Mouse (Mus musculus): ENCODE results near the gene Gm20388. TPM values are rescaled to one million over a fixed set of nuclear protein-coding genes. Genes with fewer than 3 reads are reported as not detected.
A peak's percentile ranks its signal among the peaks of the same experiment; 100 is the strongest.

The Gm20388 gene
- polyA plus RNA-seq, 1 experiment from 2014 or later = not detected

- Histone ChIP-seq H3K36me3 (ENCODE audit: control insufficient read depth, insufficient read depth, low read length) (no peaks in the 10 kb centered on the region), H3K9me3 (ENCODE audit: control insufficient read depth, low read length) (no peaks in the 10 kb centered on the region), H3K27ac (ENCODE audit: low read length) (no peak overlapping the region), H3K4me2 (ENCODE audit: low read depth, low read length) (no peak overlapping the region), H3K9ac (ENCODE audit: low read length) (no peak overlapping the region), H3K27me3 (ENCODE audit: control insufficient read depth, insufficient read depth, low read depth, low read length) (no peaks in the 10 kb centered on the region), H3K4me1 (replicated peaks; ENCODE audit: control insufficient read depth, insufficient read depth, low read length) (peaks cover 15% of the 10 kb centered on the region), H3K4me3 (ENCODE audit: low read length) (no peak overlapping the region)
- no peak for ATAC-seq (ENCODE audit: low read depth)
- 63% methylated on average over 2 of the region's 2 CpGs for WGBS
These were observed 3089.7 kb downstream of the Gm20388 start for GRCm38 (mm10) chr8:123000311-123000710.

GRCm38 (mm10) chr8:123004033-123004922, 3093.6 kb downstream of the Gm20388 start:
- Histone ChIP-seq H3K27ac (ENCODE audit: low read length) (no peak overlapping the region), H3K4me1 (replicated peaks; ENCODE audit: control insufficient read depth, insufficient read depth, low read length) (peaks cover 28% of the 10 kb centered on the region), H3K9me3 (ENCODE audit: control insufficient read depth, low read length) (no peaks in the 10 kb centered on the region), H3K4me2 (ENCODE audit: low read depth, low read length) (no peak overlapping the region), H3K9ac (ENCODE audit: low read length) (no peak overlapping the region), H3K36me3 (ENCODE audit: control insufficient read depth, insufficient read depth, low read length) (no peaks in the 10 kb centered on the region), H3K27me3 (ENCODE audit: control insufficient read depth, insufficient read depth, low read depth, low read length) (no peaks in the 10 kb centered on the region), H3K4me3 (ENCODE audit: low read length) (no peak overlapping the region)
- ATAC-seq (ENCODE audit: low read depth) = 0 out of 2 replicates have a peak, but pooled peaks have one; percentile 41
- WGBS = 51% methylated on average over 14 of the region's 14 CpGs

GRCm38 (mm10) chr8:123005328-123005727, 3094.7 kb downstream of the Gm20388 start:
- Histone ChIP-seq H3K4me3 (ENCODE audit: low read length) (no peak overlapping the region), H3K27ac (ENCODE audit: low read length) (no peak overlapping the region), H3K4me2 (ENCODE audit: low read depth, low read length) (no peak overlapping the region), H3K4me1 (replicated peaks; ENCODE audit: control insufficient read depth, insufficient read depth, low read length) (peaks cover 28% of the 10 kb centered on the region), H3K36me3 (ENCODE audit: control insufficient read depth, insufficient read depth, low read length) (no peaks in the 10 kb centered on the region), H3K27me3 (ENCODE audit: control insufficient read depth, insufficient read depth, low read depth, low read length) (no peaks in the 10 kb centered on the region), H3K9me3 (ENCODE audit: control insufficient read depth, low read length) (no peaks in the 10 kb centered on the region), H3K9ac (ENCODE audit: low read length) (no peak overlapping the region)
- 44% methylated on average over 3 of the region's 3 CpGs for WGBS
- ATAC-seq (ENCODE audit: low read depth) = no peak

GRCm38 (mm10) chr8:123005805-123006204, 3095.2 kb downstream of the Gm20388 start:
- Histone ChIP-seq H3K4me1 (replicated peaks; ENCODE audit: control insufficient read depth, insufficient read depth, low read length) (peaks cover 28% of the 10 kb centered on the region), H3K27me3 (ENCODE audit: control insufficient read depth, insufficient read depth, low read depth, low read length) (no peaks in the 10 kb centered on the region), H3K4me3 (ENCODE audit: low read length) (no peak overlapping the region), H3K9me3 (ENCODE audit: control insufficient read depth, low read length) (no peaks in the 10 kb centered on the region), H3K36me3 (ENCODE audit: control insufficient read depth, insufficient read depth, low read length) (no peaks in the 10 kb centered on the region), H3K9ac (ENCODE audit: low read length) (no peak overlapping the region), H3K4me2 (ENCODE audit: low read depth, low read length) (no peak overlapping the region), H3K27ac (ENCODE audit: low read length) (no peak overlapping the region)
- WGBS = 70% methylated on average over 5 of the region's 5 CpGs
- ATAC-seq (ENCODE audit: low read depth) = no peak

- Histone ChIP-seq H3K27me3 (ENCODE audit: control insufficient read depth, insufficient read depth, low read depth, low read length) (no peaks in the 10 kb centered on the region), H3K4me1 (replicated peaks; ENCODE audit: control insufficient read depth, insufficient read depth, low read length) (peaks cover 16% of the 10 kb centered on the region), H3K4me3 (ENCODE audit: low read length) (no peak overlapping the region), H3K27ac (ENCODE audit: low read length) (no peak overlapping the region), H3K4me2 (ENCODE audit: low read depth, low read length) (no peak overlapping the region), H3K9ac (ENCODE audit: low read length) (no peak overlapping the region), H3K36me3 (ENCODE audit: control insufficient read depth, insufficient read depth, low read length) (no peaks in the 10 kb centered on the region), H3K9me3 (ENCODE audit: control insufficient read depth, low read length) (no peaks in the 10 kb centered on the region)
- ATAC-seq (ENCODE audit: low read depth) = no peak
These were observed 3100.7 kb downstream of the Gm20388 start for GRCm38 (mm10) chr8:123011321-123011720.

GRCm38 (mm10) chr8:123014429-123014828, 3103.8 kb downstream of the Gm20388 start:
- Histone ChIP-seq H3K36me3 (ENCODE audit: control insufficient read depth, insufficient read depth, low read length) (no peaks in the 10 kb centered on the region), H3K27ac (ENCODE audit: low read length) (no peak overlapping the region), H3K4me2 (ENCODE audit: low read depth, low read length) (no peak overlapping the region), H3K4me1 (replicated peaks; ENCODE audit: control insufficient read depth, insufficient read depth, low read length) (peaks cover 6% of the 10 kb centered on the region), H3K4me3 (ENCODE audit: low read length) (no peak overlapping the region), H3K9me3 (ENCODE audit: control insufficient read depth, low read length) (no peaks in the 10 kb centered on the region), H3K9ac (ENCODE audit: low read length) (no peak overlapping the region), H3K27me3 (ENCODE audit: control insufficient read depth, insufficient read depth, low read depth, low read length) (no peaks in the 10 kb centered on the region)
- 68% methylated on average over 7 of the region's 7 CpGs for WGBS
- no peak for ATAC-seq (ENCODE audit: low read depth)

GRCm38 (mm10) chr8:123015074-123015473, 3104.4 kb downstream of the Gm20388 start:
- no peaks in the 10 kb centered on the region for H3K36me3 ChIP-seq (ENCODE audit: control insufficient read depth, insufficient read depth, low read length)
- peaks cover 6% of the 10 kb centered on the region for H3K4me1 ChIP-seq (replicated peaks; ENCODE audit: control insufficient read depth, insufficient read depth, low read length)
- no peak for ATAC-seq (ENCODE audit: low read depth)
- no peak overlapping the region for H3K9ac ChIP-seq (ENCODE audit: low read length)
- WGBS = 49% methylated on average over 3 of the region's 3 CpGs
- no peak overlapping the region for H3K4me3 ChIP-seq (ENCODE audit: low read length)
- no peak overlapping the region for H3K4me2 ChIP-seq (ENCODE audit: low read depth, low read length)
- no peaks in the 10 kb centered on the region for H3K9me3 ChIP-seq (ENCODE audit: control insufficient read depth, low read length)
- H3K27ac ChIP-seq (ENCODE audit: low read length) = no peak overlapping the region
- H3K27me3 ChIP-seq (ENCODE audit: control insufficient read depth, insufficient read depth, low read depth, low read length) = no peaks in the 10 kb centered on the region

GRCm38 (mm10) chr8:123017143-123017542, 3106.5 kb downstream of the Gm20388 start:
- Histone ChIP-seq H3K9me3 (ENCODE audit: control insufficient read depth, low read length) (no peaks in the 10 kb centered on the region), H3K4me1 (replicated peaks; ENCODE audit: control insufficient read depth, insufficient read depth, low read length) (peaks cover 13% of the 10 kb centered on the region)
- ATAC-seq (ENCODE audit: low read depth) = no peak

GRCm38 (mm10) chr8:123018484-123019164, 3108.0 kb downstream of the Gm20388 start:
- H3K4me3 ChIP-seq (ENCODE audit: low read length) = no peak overlapping the region
- H3K27ac ChIP-seq (ENCODE audit: low read length) = no peak overlapping the region
- WGBS = 58% methylated on average over 4 of the region's 4 CpGs
- no peaks in the 10 kb centered on the region for H3K9me3 ChIP-seq (ENCODE audit: control insufficient read depth, low read length)
- ATAC-seq (ENCODE audit: low read depth) = no peak
- no peak overlapping the region for H3K9ac ChIP-seq (ENCODE audit: low read length)
- H3K4me1 ChIP-seq (replicated peaks; ENCODE audit: control insufficient read depth, insufficient read depth, low read length) = peaks cover 16% of the 10 kb centered on the region
- no peak overlapping the region for H3K4me2 ChIP-seq (ENCODE audit: low read depth, low read length)
- no peaks in the 10 kb centered on the region for H3K36me3 ChIP-seq (ENCODE audit: control insufficient read depth, insufficient read depth, low read length)
- no peaks in the 10 kb centered on the region for H3K27me3 ChIP-seq (ENCODE audit: control insufficient read depth, insufficient read depth, low read depth, low read length)

More at GRCm38 (mm10) chr8:123017143-123017542, 3106.5 kb downstream of the Gm20388 start:
- Histone ChIP-seq H3K9ac (ENCODE audit: low read length) (no peak overlapping the region), H3K4me2 (ENCODE audit: low read depth, low read length) (no peak overlapping the region), H3K27me3 (ENCODE audit: control insufficient read depth, insufficient read depth, low read depth, low read length) (no peaks in the 10 kb centered on the region), H3K4me3 (ENCODE audit: low read length) (no peak overlapping the region), H3K36me3 (ENCODE audit: control insufficient read depth, insufficient read depth, low read length) (no peaks in the 10 kb centered on the region), H3K27ac (ENCODE audit: low read length) (no peak overlapping the region)
- 86% methylated on average over 4 of the region's 4 CpGs for WGBS
